Mouse (Mus musculus): ENCODE measurements around the gene Nmu. TPM values are rescaled to one million over a fixed set of nuclear protein-coding genes. Genes with fewer than 3 reads are reported as not detected.

The Nmu gene
- total RNA-seq, 1 experiment: 0.54 TPM

GRCm38 (mm10) chr5:76308206-76308605 is 55.4 kb downstream of the Nmu start:
- no peak for DNase-seq (ENCODE audit: low read depth, low spot score)
- peaks cover 0 to 2% of the 10 kb centered on the region in 2 experiments; a peak in 1 of 4 replicates for H3K4me1 ChIP-seq (ENCODE audit: control insufficient read depth in 2 of 2, insufficient read depth in 2 of 2, low read length in 2 of 2, poor library complexity in 1 of 2)
- H3K36me3 ChIP-seq (ENCODE audit: control insufficient read depth, insufficient read depth, low read length, poor library complexity, severe bottlenecking): no peaks in the 10 kb centered on the region
- no peak overlapping the region for H3K9ac ChIP-seq (ENCODE audit: insufficient read depth, low read depth, low read length, poor library complexity, severe bottlenecking)
- H3K9me3 ChIP-seq (ENCODE audit: control insufficient read depth, insufficient read depth, low read depth, low read length): no peaks in the 10 kb centered on the region
- TF ChIP-seq ZNF384 (IDR thresholded peaks at IDR 0.05; ENCODE audit: low read depth, low read length) (no peak), CHD2 (IDR thresholded peaks at IDR 0.05; ENCODE audit: low read depth, low read length) (no peak), MAFK (IDR thresholded peaks at IDR 0.05; ENCODE audit: insufficient read depth, low read depth, low read length) (no peak), ZC3H11A (IDR thresholded peaks at IDR 0.05; ENCODE audit: borderline replicate concordance, low read depth, low read length) (no peak), HCFC1 (IDR thresholded peaks at IDR 0.05; ENCODE audit: borderline replicate concordance, insufficient read depth, low read length) (no peak)
- in situ Hi-C loops (cut with MboI; ENCODE audit: low sequenced_read_pairs in 2 of 2, unreplicated experiment in 2 of 2): no loop called here
- H3K4me3 ChIP-seq (ENCODE audit: insufficient read depth in 1 of 2, low read depth in 1 of 2, low read length in 2 of 2, poor library complexity in 1 of 2, severe bottlenecking in 1 of 2): no peak overlapping the region
- no peak overlapping the region for H3K27ac ChIP-seq (ENCODE audit: insufficient read depth, low read depth, low read length, poor library complexity, severe bottlenecking)

GRCm38 (mm10) chr5:76306261-76306660 is 57.3 kb downstream of the Nmu start:
- TF ChIP-seq ZC3H11A (IDR thresholded peaks at IDR 0.05; ENCODE audit: borderline replicate concordance, low read depth, low read length) (no peak), HCFC1 (IDR thresholded peaks at IDR 0.05; ENCODE audit: borderline replicate concordance, insufficient read depth, low read length) (no peak), ZNF384 (IDR thresholded peaks at IDR 0.05; ENCODE audit: low read depth, low read length) (no peak), MAFK (IDR thresholded peaks at IDR 0.05; ENCODE audit: insufficient read depth, low read depth, low read length) (no peak), CHD2 (IDR thresholded peaks at IDR 0.05; ENCODE audit: low read depth, low read length) (no peak)
- Histone ChIP-seq H3K4me3 (ENCODE audit: insufficient read depth in 1 of 2, low read depth in 1 of 2, low read length in 2 of 2, poor library complexity in 1 of 2, severe bottlenecking in 1 of 2) (no peak overlapping the region), H3K9ac (ENCODE audit: insufficient read depth, low read depth, low read length, poor library complexity, severe bottlenecking) (no peak overlapping the region), H3K36me3 (ENCODE audit: control insufficient read depth, insufficient read depth, low read length, poor library complexity, severe bottlenecking) (no peaks in the 10 kb centered on the region), H3K4me1 (ENCODE audit: control insufficient read depth in 2 of 2, insufficient read depth in 2 of 2, low read length in 2 of 2, poor library complexity in 1 of 2) (peaks cover 0 to 3% of the 10 kb centered on the region in 2 experiments; a peak in 1 of 4 replicates), H3K9me3 (ENCODE audit: control insufficient read depth, insufficient read depth, low read depth, low read length) (no peaks in the 10 kb centered on the region), H3K27ac (ENCODE audit: insufficient read depth, low read depth, low read length, poor library complexity, severe bottlenecking) (no peak overlapping the region)
- no peak for DNase-seq (ENCODE audit: low read depth, low spot score)
- in situ Hi-C loops (cut with MboI; ENCODE audit: low sequenced_read_pairs in 2 of 2, unreplicated experiment in 2 of 2): no loop called here

- H3K4me3 ChIP-seq (ENCODE audit: insufficient read depth in 1 of 2, low read depth in 1 of 2, low read length in 2 of 2, poor library complexity in 1 of 2, severe bottlenecking in 1 of 2): peak overlapping the region in 1 of 2 experiments; percentile 37; a peak in 2 of 4 replicates
- DNase-seq (ENCODE audit: low read depth, low spot score): no peak
Measured at GRCm38 (mm10) chr5:76305616-76306015, 58.0 kb downstream of the Nmu start.

GRCm38 (mm10) chr5:76304452-76305341 is 58.9 kb downstream of the Nmu start, which contains the start of gene Clock:
Gene Clock, minus strand, starts transcription at chr5:76304792.
- H3K9ac ChIP-seq (ENCODE audit: insufficient read depth, low read depth, low read length, poor library complexity, severe bottlenecking): peak within 1 kb of the TSS; percentile 87
- H3K36me3 ChIP-seq (ENCODE audit: control insufficient read depth, insufficient read depth, low read length, poor library complexity, severe bottlenecking): no peaks in the 10 kb centered on the region
- in situ Hi-C loops (cut with MboI; ENCODE audit: low sequenced_read_pairs in 2 of 2, unreplicated experiment in 2 of 2): no loop called here
- peak; percentile 56 for DNase-seq (ENCODE audit: low read depth, low spot score)
- H3K4me3 ChIP-seq (ENCODE audit: insufficient read depth in 1 of 2, low read depth in 1 of 2, low read length in 2 of 2, poor library complexity in 1 of 2, severe bottlenecking in 1 of 2): peak within 1 kb of the TSS; percentile 85 to 91
- no peak for TF ChIP-seq MAFK (IDR thresholded peaks at IDR 0.05; ENCODE audit: insufficient read depth, low read depth, low read length)
- TF ChIP-seq ZNF384 (IDR thresholded peaks at IDR 0.05; ENCODE audit: low read depth, low read length): no peak
- TF ChIP-seq ZC3H11A (IDR thresholded peaks at IDR 0.05; ENCODE audit: borderline replicate concordance, low read depth, low read length): no peak; the same call in 1 of the 2 replicates
- no peak for TF ChIP-seq CHD2 (IDR thresholded peaks at IDR 0.05; ENCODE audit: low read depth, low read length)
- TF ChIP-seq HCFC1 (IDR thresholded peaks at IDR 0.05; ENCODE audit: borderline replicate concordance, insufficient read depth, low read length): no peak
- H3K9me3 ChIP-seq (ENCODE audit: control insufficient read depth, insufficient read depth, low read depth, low read length): no peaks in the 10 kb centered on the region
- H3K4me1 ChIP-seq (ENCODE audit: control insufficient read depth in 2 of 2, insufficient read depth in 2 of 2, low read length in 2 of 2, poor library complexity in 1 of 2): peaks cover 0 to 3% of the 10 kb centered on the region in 2 experiments; a peak in 1 of 4 replicates
- H3K27ac ChIP-seq (ENCODE audit: insufficient read depth, low read depth, low read length, poor library complexity, severe bottlenecking): peak within 1 kb of the TSS; percentile 92

More at GRCm38 (mm10) chr5:76305616-76306015, 58.0 kb downstream of the Nmu start:
- no peaks in the 10 kb centered on the region for H3K9me3 ChIP-seq (ENCODE audit: control insufficient read depth, insufficient read depth, low read depth, low read length)
- no peak overlapping the region for H3K9ac ChIP-seq (ENCODE audit: insufficient read depth, low read depth, low read length, poor library complexity, severe bottlenecking)
- no peaks in the 10 kb centered on the region for H3K36me3 ChIP-seq (ENCODE audit: control insufficient read depth, insufficient read depth, low read length, poor library complexity, severe bottlenecking)
- in situ Hi-C loops (cut with MboI; ENCODE audit: low sequenced_read_pairs in 2 of 2, unreplicated experiment in 2 of 2): no loop called here
- TF ChIP-seq ZNF384 (IDR thresholded peaks at IDR 0.05; ENCODE audit: low read depth, low read length) (no peak), CHD2 (IDR thresholded peaks at IDR 0.05; ENCODE audit: low read depth, low read length) (no peak), ZC3H11A (IDR thresholded peaks at IDR 0.05; ENCODE audit: borderline replicate concordance, low read depth, low read length) (no peak), MAFK (IDR thresholded peaks at IDR 0.05; ENCODE audit: insufficient read depth, low read depth, low read length) (no peak), HCFC1 (IDR thresholded peaks at IDR 0.05; ENCODE audit: borderline replicate concordance, insufficient read depth, low read length) (no peak)
- H3K27ac ChIP-seq (ENCODE audit: insufficient read depth, low read depth, low read length, poor library complexity, severe bottlenecking): no peak overlapping the region
- peaks cover 0 to 3% of the 10 kb centered on the region in 2 experiments; a peak in 1 of 4 replicates for H3K4me1 ChIP-seq (ENCODE audit: control insufficient read depth in 2 of 2, insufficient read depth in 2 of 2, low read length in 2 of 2, poor library complexity in 1 of 2)

All from ES-E14 (cell line).